Mouse (Mus musculus): ENCODE measurements around the gene Fam19a2.

DNA sequence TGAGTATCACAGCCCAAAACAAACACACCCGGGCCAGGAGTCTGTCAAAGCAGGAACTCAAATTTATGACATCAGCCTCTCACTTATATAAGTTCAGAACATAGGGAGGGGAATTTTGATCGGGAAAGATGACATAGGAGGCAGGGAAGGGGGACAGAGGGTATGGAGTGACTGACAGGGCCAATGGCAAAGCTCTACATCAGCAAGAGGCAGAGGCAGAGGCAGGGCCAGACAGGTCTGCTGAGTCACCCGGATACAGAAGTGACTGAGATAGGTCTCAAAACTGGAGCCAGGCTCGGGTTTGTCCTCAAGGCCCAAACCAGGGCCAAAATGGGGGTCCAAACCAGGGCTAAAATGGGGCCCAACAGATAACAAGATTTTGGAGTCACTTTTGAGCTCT lies 272.3 kb downstream of the Fam19a2 start:
- no peak for TF ChIP-seq E2F4 (IDR thresholded peaks at IDR 0.05; ENCODE audit: insufficient read depth)
- no peak for TF ChIP-seq POLR2AphosphoS2 (IDR thresholded peaks at IDR 0.05; ENCODE audit: insufficient read length, low read depth)
- no peak for TF ChIP-seq POLR2A (IDR thresholded peaks at IDR 0.05; ENCODE audit: insufficient read length, low read depth)
- no peak for TF ChIP-seq MYOD1 (IDR thresholded peaks at IDR 0.05; ENCODE audit: control insufficient read depth in 1 of 3, insufficient read length in 2 of 3, low read depth in 2 of 3)

Measured in myocyte (in vitro differentiated cells).